Comparison of ENCODE assay signal across 10 mouse cellular contexts in genomic region chr11:32551579-32552297, GRCm38 (mm10). TPM values are rescaled to one million over a fixed set of nuclear protein-coding genes. Genes with fewer than 3 reads are reported as not detected.
DNase-seq lines count a peak whose midpoint lies in the region; ATAC-seq and TF ChIP-seq lines count a peak whose summit lies in the region.
"Had no signal": no experiment of that assay in that cellular context is flagged by ENCODE, and none has a peak within 500 bp of the region (broad histone marks: within the 10 kb centered on the region; RNA-seq: fewer than 3 reads in every experiment).

No protein-coding gene starts in this region.

- peaks cover 51% of the 10 kb centered on the region for H3K4me1 ChIP-seq in heart, adult 2 months (ENCODE audit: control insufficient read depth, insufficient read depth, low read length)
- H3K4me1 ChIP-seq in heart, embryonic 16.5 days (ENCODE audit: control insufficient read depth, insufficient read depth, low read length), result peaks cover 45% of the 10 kb centered on the region
- H3K4me1 ChIP-seq in limb, embryonic 15.5 days, result peaks cover 57% of the 10 kb centered on the region

- TF ChIP-seq CTCF in heart, adult 2 months (IDR thresholded peaks at IDR 0.05), result no peak

- no peaks in the 10 kb centered on the region for H3K79me2 ChIP-seq in heart, adult 2 months (replicated peaks; ENCODE audit: control insufficient read depth, insufficient read depth, low read length)

- no peak for ATAC-seq in heart, embryonic 16.5 days (replicated peaks; ENCODE audit: extremely low read depth, insufficient read depth, low FRiP score)
- peak; percentile 61 for ATAC-seq in limb, embryonic 15.5 days (ENCODE audit: insufficient number of reproducible peaks, low FRiP score, low TSS enrichment, low read depth)

- TF ChIP-seq POLR2A in heart, adult 2 months (IDR thresholded peaks at IDR 0.05; ENCODE audit: insufficient read depth, low read depth, low read length), result no peak

- intact Hi-C loops in heart, adult 2 months (cut with DNase I), result no loop called here

- no peaks in the 10 kb centered on the region for H3K9me3 ChIP-seq in heart, embryonic 16.5 days (replicated peaks; ENCODE audit: control insufficient read depth, low read length)
- H3K9me3 ChIP-seq in limb, embryonic 15.5 days, result no peaks in the 10 kb centered on the region

- H3K27me3 ChIP-seq in heart, adult 2 months (ENCODE audit: control insufficient read depth, insufficient read depth, low read length), result no peaks in the 10 kb centered on the region
- H3K27me3 ChIP-seq in heart, embryonic 16.5 days (ENCODE audit: control insufficient read depth, insufficient read depth, low read length), result no peaks in the 10 kb centered on the region
- no peaks in the 10 kb centered on the region for H3K27me3 ChIP-seq in limb, embryonic 15.5 days
- H3K27me3 ChIP-seq: Patski had no signal

- H3K27ac ChIP-seq in heart, adult 2 months, result peak overlapping the region; percentile 67
- H3K27ac ChIP-seq in heart, embryonic 16.5 days (ENCODE audit: low read length), result 0 out of 2 replicates have a peak overlapping the region, but pooled peaks have one; percentile 4
- H3K27ac ChIP-seq in limb, embryonic 15.5 days, result peak overlapping the region; percentile 84

- peaks cover 7% of the 10 kb centered on the region; the same call in 1 of the 2 replicates for H3K36me3 ChIP-seq in heart, adult 2 months (ENCODE audit: control insufficient read depth, insufficient read depth, low read length)
- H3K36me3 ChIP-seq in heart, embryonic 16.5 days (ENCODE audit: control insufficient read depth, insufficient read depth), result no peaks in the 10 kb centered on the region
- no peaks in the 10 kb centered on the region for H3K36me3 ChIP-seq in limb, embryonic 15.5 days

- 79% methylated on average over 12 of the region's 12 CpGs for WGBS in heart, adult 2 months
- 61% methylated on average over 12 of the region's 12 CpGs for WGBS in heart, embryonic 16.5 days
- 51% methylated on average over 12 of the region's 12 CpGs for WGBS in limb, embryonic 15.5 days

- H3K9ac ChIP-seq in heart, adult 2 months (ENCODE audit: low read depth, low read length), result no peak overlapping the region
- H3K9ac ChIP-seq in heart, embryonic 16.5 days (ENCODE audit: low read length), result no peak overlapping the region
- no peak overlapping the region for H3K9ac ChIP-seq in limb, embryonic 15.5 days

- H3K4me2 ChIP-seq in heart, embryonic 16.5 days (ENCODE audit: low read depth, low read length), result no peak overlapping the region
- no peak overlapping the region for H3K4me2 ChIP-seq in limb, embryonic 15.5 days

- no peak overlapping the region for H3K4me3 ChIP-seq in heart, adult 2 months
- no peak overlapping the region for H3K4me3 ChIP-seq in heart, embryonic 16.5 days (ENCODE audit: low read length)
- H3K4me3 ChIP-seq in limb, embryonic 15.5 days, result no peak overlapping the region

- DNase-seq in heart, adult 2 months, result peak; percentile 59 to 65
- DNase-seq in heart, adult 8-10 months (ENCODE audit: low spot score), result no peak
- peak; percentile 55 for DNase-seq in brain, adult 2 months (ENCODE audit: low read depth, low spot score)
- DNase-seq in kidney, adult 8-10 months, result no peak
- no peak for DNase-seq in thymus, postnatal 0 days (ENCODE audit: low spot score)
- no peak for DNase-seq in right cerebral cortex, postnatal 25 days
- DNase-seq: gastrocnemius, postnatal 36 days had no signal

- no peak for TF ChIP-seq EP300 in heart, adult 2 months (IDR thresholded peaks at IDR 0.05; ENCODE audit: insufficient read depth, low read depth, low read length)

RNA-seq across cellular contexts. Expression of gene Stk10, which starts 18.6 kb away (rescaled TPM):
- total RNA-seq in heart, adult 2 months (2021), result 10 to 100 TPM in 1 of 2 experiments, 1 to 10 TPM in 1; 9.2 to 10.1 TPM
- 8.4 and 9.8 TPM in 2 replicates for polyA plus RNA-seq in heart, adult 2 months (2012; rRNA removed)
- total RNA-seq in heart, adult 8-10 months (2022), result 1 to 10 TPM; 6.6 to 9.2 (median 8.7) TPM
- polyA plus RNA-seq in heart, embryonic 16.5 days (2015; fragmentation: Nextera tagmentation; extraction: Ambion mirVana), result 4.1 and 5.5 TPM in 2 replicates
- 3.5 and 4.1 TPM in 2 replicates for polyA plus RNA-seq in limb, embryonic 15.5 days (2015; fragmentation: Nextera tagmentation; extraction: Ambion mirVana)
- 10.6 and 12.9 TPM in 2 replicates for polyA plus RNA-seq in thymus, postnatal 0 days (2015; fragmentation: Nextera tagmentation; extraction: Ambion mirVana)

RNA-seq across cellular contexts. Expression of gene Efcab9, which starts 19.9 kb away (rescaled TPM):
- total RNA-seq in heart, adult 2 months (2021), result not detected
- not detected in 2 replicates for polyA plus RNA-seq in heart, adult 2 months (2012; rRNA removed)
- not detected for total RNA-seq in heart, adult 8-10 months (2022)
- 0.40 and 0.56 TPM in 2 replicates for polyA plus RNA-seq in heart, embryonic 16.5 days (2015; fragmentation: Nextera tagmentation; extraction: Ambion mirVana)
- polyA plus RNA-seq in limb, embryonic 15.5 days (2015; fragmentation: Nextera tagmentation; extraction: Ambion mirVana), result not detected in 2 replicates
- 1.9 and 2.1 TPM in 2 replicates for polyA plus RNA-seq in thymus, postnatal 0 days (2015; fragmentation: Nextera tagmentation; extraction: Ambion mirVana)

Comparison
In these comparisons a context has a peak if more than half of its experiments do, and no peak if none do; other contexts are left out.
1. DNase-seq: peak in heart, adult 2 months (2 of 2) and brain, adult 2 months (single experiment); none in heart, adult 8-10 months (single experiment), kidney, adult 8-10 months (0 of 2), thymus, postnatal 0 days (single experiment) and right cerebral cortex, postnatal 25 days (single experiment).
2. H3K27ac ChIP-seq: peak in every context shown above with its lines; median percentile 84 in limb, embryonic 15.5 days; 67 in heart, adult 2 months; 4 in heart, embryonic 16.5 days.